Comparison of ENCODE assay signal across 23 mouse cellular contexts in the genomic region with DNA sequence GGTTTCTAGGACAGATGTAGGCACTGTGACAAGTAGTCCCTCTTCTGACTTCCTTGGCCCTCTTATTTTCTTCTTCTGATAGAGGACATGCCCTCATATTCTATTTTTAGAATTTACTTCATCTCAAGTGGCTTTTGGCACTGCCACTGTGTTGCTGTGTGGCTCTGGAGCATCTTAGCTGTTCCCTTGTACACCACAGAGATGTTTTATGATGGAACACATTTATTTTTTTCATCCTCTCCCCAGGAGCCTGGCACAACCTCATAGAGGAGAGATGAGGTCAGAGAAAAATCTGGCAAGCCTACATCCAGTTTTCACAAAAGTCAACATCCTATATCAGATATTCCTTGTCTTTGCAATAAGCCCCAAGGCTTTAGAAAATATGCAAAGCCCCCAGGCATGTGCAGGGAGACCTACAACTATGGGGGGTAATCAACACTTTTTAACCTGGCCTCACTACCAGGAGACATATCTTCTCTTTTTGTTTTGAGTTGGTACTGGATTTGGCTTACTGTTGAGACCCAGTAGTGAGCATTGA.
DNase-seq lines count a peak whose midpoint lies in the region; ATAC-seq and TF ChIP-seq lines count a peak whose summit lies in the region.
"Had no signal": no experiment of that assay in that cellular context is flagged by ENCODE, and none has a peak within 500 bp of the region (broad histone marks: within the 10 kb centered on the region; RNA-seq: fewer than 3 reads in every experiment).

No protein-coding gene starts in this region.

- no peaks in the 10 kb centered on the region for H3K36me3 ChIP-seq in midbrain, postnatal 0 days (ENCODE audit: insufficient read depth, low read length)
- no peaks in the 10 kb centered on the region for H3K36me3 ChIP-seq in midbrain, embryonic 11.5 days (ENCODE audit: control insufficient read depth, insufficient read depth, low read length)
- H3K36me3 ChIP-seq in intestine, embryonic 16.5 days (ENCODE audit: control insufficient read depth, insufficient read depth, low read length): no peaks in the 10 kb centered on the region
- H3K36me3 ChIP-seq: embryonic facial prominence, embryonic 12.5 days; forebrain, embryonic 15.5 days; hindbrain, embryonic 13.5 days; limb, embryonic 13.5 days; lung, embryonic 15.5 days; midbrain, embryonic 13.5 days had no signal

- TF ChIP-seq POLR2A in cerebellum, adult 2 months (IDR thresholded peaks at IDR 0.05; ENCODE audit: borderline replicate concordance, insufficient read depth, low read length): no peak

- no peak overlapping the region for H3K4me2 ChIP-seq in midbrain, postnatal 0 days (ENCODE audit: low read depth, low read length, poor library complexity, severe bottlenecking)
- no peak overlapping the region for H3K4me2 ChIP-seq in midbrain, embryonic 11.5 days
- no peak overlapping the region for H3K4me2 ChIP-seq in intestine, embryonic 16.5 days (ENCODE audit: low read depth, low read length)
- H3K4me2 ChIP-seq: embryonic facial prominence, embryonic 12.5 days; forebrain, embryonic 15.5 days; hindbrain, embryonic 13.5 days; limb, embryonic 13.5 days; liver, embryonic 11.5 days; lung, embryonic 15.5 days; midbrain, embryonic 13.5 days had no signal

- ATAC-seq in midbrain, postnatal 0 days (ENCODE audit: low FRiP score): no peak
- ATAC-seq in midbrain, embryonic 11.5 days (ENCODE audit: low FRiP score): no peak
- no peak for ATAC-seq in granulocyte monocyte progenitor cell, adult 5-6 weeks (replicated peaks; ENCODE audit: poor library complexity, severe bottlenecking)
- no peak for ATAC-seq in intestine, embryonic 16.5 days
- ATAC-seq: forebrain, embryonic 15.5 days; midbrain, embryonic 13.5 days had no signal

- H3K4me3 ChIP-seq in midbrain, postnatal 0 days (ENCODE audit: low read depth, low read length): no peak overlapping the region
- no peak overlapping the region for H3K4me3 ChIP-seq in midbrain, embryonic 11.5 days (ENCODE audit: low read depth, low read length)
- no peak overlapping the region for H3K4me3 ChIP-seq in cerebellum, adult 2 months (replicated peaks; ENCODE audit: insufficient read depth, low read depth, low read length)
- H3K4me3 ChIP-seq in intestine, embryonic 16.5 days (ENCODE audit: low read length): no peak overlapping the region
- H3K4me3 ChIP-seq: embryonic facial prominence, embryonic 12.5 days; forebrain, embryonic 15.5 days; gastrocnemius, adult 2 months; hindbrain, embryonic 13.5 days; left cerebral cortex, adult 2 months; limb, embryonic 13.5 days; lung, embryonic 15.5 days; megakaryocyte, embryonic 14.5 days; midbrain, embryonic 13.5 days had no signal

- no peak overlapping the region for H3K27ac ChIP-seq in midbrain, postnatal 0 days (ENCODE audit: low read depth, low read length)
- no peak overlapping the region for H3K27ac ChIP-seq in midbrain, embryonic 11.5 days (ENCODE audit: low read depth, low read length)
- H3K27ac ChIP-seq in cerebellum, adult 2 months (ENCODE audit: insufficient read depth, low read length): peak overlapping the region; percentile 65; the same call in 1 of the 2 replicates
- no peak overlapping the region for H3K27ac ChIP-seq in intestine, embryonic 16.5 days (ENCODE audit: low read length)
- H3K27ac ChIP-seq: embryonic facial prominence, embryonic 12.5 days; forebrain, embryonic 15.5 days; gastrocnemius, adult 2 months; hindbrain, embryonic 13.5 days; left cerebral cortex, adult 2 months; limb, embryonic 13.5 days; lung, embryonic 15.5 days; midbrain, embryonic 13.5 days had no signal

- peak; percentile 4 for DNase-seq in midbrain, postnatal 0 days (ENCODE audit: low spot score)
- no peak for DNase-seq in midbrain, embryonic 11.5 days (ENCODE audit: low spot score, missing footprints)
- DNase-seq in cerebellum, adult 2 months: peak; percentile 73 to 95
- peak; percentile 73 to 80 for DNase-seq in cerebellum, postnatal 14 days
- DNase-seq: adrenal gland, postnatal 25 days; B cell, adult 2 months; embryo, embryonic 11 days; gastrocnemius, adult 2 months; gastrocnemius, postnatal 36 days; kidney, adult 11 months; kidney, postnatal 25 days; lung, postnatal 4 days had no signal

- H3K27me3 ChIP-seq in midbrain, postnatal 0 days (ENCODE audit: insufficient read depth, low read length): no peaks in the 10 kb centered on the region
- no peaks in the 10 kb centered on the region for H3K27me3 ChIP-seq in midbrain, embryonic 11.5 days (ENCODE audit: control insufficient read depth, insufficient read depth, low read length)
- H3K27me3 ChIP-seq in cerebellum, adult 2 months (ENCODE audit: control insufficient read depth, insufficient read depth, low read length): no peaks in the 10 kb centered on the region
- no peaks in the 10 kb centered on the region for H3K27me3 ChIP-seq in intestine, embryonic 16.5 days (replicated peaks; ENCODE audit: control insufficient read depth, insufficient read depth, low read length)
- H3K27me3 ChIP-seq: embryonic facial prominence, embryonic 12.5 days; forebrain, embryonic 15.5 days; hindbrain, embryonic 13.5 days; limb, embryonic 13.5 days; lung, embryonic 15.5 days; megakaryocyte, embryonic 14.5 days; midbrain, embryonic 13.5 days had no signal

- no peaks in the 10 kb centered on the region for H3K9me3 ChIP-seq in midbrain, postnatal 0 days (ENCODE audit: low read length)
- H3K9me3 ChIP-seq in midbrain, embryonic 11.5 days (ENCODE audit: control insufficient read depth, low read length): no peaks in the 10 kb centered on the region
- no peaks in the 10 kb centered on the region for H3K9me3 ChIP-seq in intestine, embryonic 16.5 days (ENCODE audit: control insufficient read depth, low read length)
- H3K9me3 ChIP-seq: embryonic facial prominence, embryonic 12.5 days; forebrain, embryonic 15.5 days; hindbrain, embryonic 13.5 days; limb, embryonic 13.5 days; lung, embryonic 15.5 days; midbrain, embryonic 13.5 days had no signal

- H3K9ac ChIP-seq in midbrain, postnatal 0 days (replicated peaks; ENCODE audit: low read length, poor library complexity, severe bottlenecking): no peak overlapping the region
- H3K9ac ChIP-seq in midbrain, embryonic 11.5 days (ENCODE audit: low read length): no peak overlapping the region
- H3K9ac ChIP-seq in intestine, embryonic 16.5 days (ENCODE audit: low read depth, low read length): no peak overlapping the region
- H3K9ac ChIP-seq: embryonic facial prominence, embryonic 12.5 days; forebrain, embryonic 15.5 days; hindbrain, embryonic 13.5 days; limb, embryonic 13.5 days; lung, embryonic 15.5 days; midbrain, embryonic 13.5 days had no signal

- no peaks in the 10 kb centered on the region for H3K4me1 ChIP-seq in midbrain, postnatal 0 days (ENCODE audit: insufficient read depth, low read length)
- no peaks in the 10 kb centered on the region for H3K4me1 ChIP-seq in midbrain, embryonic 11.5 days (ENCODE audit: control insufficient read depth, insufficient read depth, low read length)
- H3K4me1 ChIP-seq in cerebellum, adult 2 months (ENCODE audit: control insufficient read depth, insufficient read depth, low read length): peaks cover 14% of the 10 kb centered on the region; the same call in 1 of the 2 replicates
- H3K4me1 ChIP-seq in intestine, embryonic 16.5 days (ENCODE audit: control insufficient read depth, insufficient read depth, low read length): no peaks in the 10 kb centered on the region
- H3K4me1 ChIP-seq: embryonic facial prominence, embryonic 12.5 days; forebrain, embryonic 15.5 days; hindbrain, embryonic 13.5 days; limb, embryonic 13.5 days; lung, embryonic 15.5 days; megakaryocyte, embryonic 14.5 days; midbrain, embryonic 13.5 days had no signal

- no peak for TF ChIP-seq CTCF in midbrain, postnatal 0 days (IDR thresholded peaks at IDR 0.05)
- no peak for TF ChIP-seq CTCF in cerebellum, adult 2 months (IDR thresholded peaks at IDR 0.05; ENCODE audit: borderline replicate concordance, insufficient read depth, low read depth, low read length)
